Mouse (Mus musculus) intestine, embryonic 14.5 days (tissue): ENCODE data around the gene Abhd16a. TPM values are rescaled to one million over a fixed set of nuclear protein-coding genes. Genes with fewer than 3 reads are reported as not detected.

Experiments
- ATAC-seq: fragments of 200-750 bp; cut with Nextera tagmentation; replicated peaks from 2 replicates; pipeline ENCODE4 v1.8.0; 2017; ENCODE audit warnings: low read depth, moderate number of reproducible peaks, moderate TSS enrichment, moderate library complexity; ENCODE audit not compliant: low FRiP score, low TSS enrichment
- DNase-seq: peaks from one replicate; pipeline ENCODE4 v3.0.0-alpha.2; 2018; ENCODE audit warnings: low spot score
- H3K27ac ChIP-seq: fragments of 300-500 bp; sonication (generic); 2 replicates; pipeline ENCODE4 v1.5.1; 2014; ENCODE audit warnings: low read depth, mild to moderate bottlenecking, control low read depth
- H3K27me3 ChIP-seq: fragments of 300-500 bp; sonication (generic); replicated peaks from 2 replicates; pipeline ENCODE4 v1.6.1; 2014; ENCODE audit warnings: low read length, control low read depth; ENCODE audit not compliant: control insufficient read depth, insufficient read depth
- H3K36me3 ChIP-seq: fragments of 300-500 bp; sonication (generic); 2 replicates; pipeline ENCODE4 v1.6.1; 2014; ENCODE audit warnings: low read length, control low read depth; ENCODE audit not compliant: control insufficient read depth, insufficient read depth
- H3K4me1 ChIP-seq: fragments of 300-500 bp; sonication (generic); replicated peaks from 2 replicates; pipeline ENCODE4 v1.6.1; 2014; ENCODE audit warnings: low read length, control low read depth, mixed read lengths; ENCODE audit not compliant: control insufficient read depth, insufficient read depth
- H3K4me2 ChIP-seq: fragments of 300-500 bp; sonication (generic); 2 replicates; pipeline ENCODE4 v1.6.1; 2014; ENCODE audit warnings: low read length
- H3K4me3 ChIP-seq: fragments of 300-500 bp; sonication (generic); 2 replicates; pipeline ENCODE4 v1.5.1; 2014; ENCODE audit warnings: low read depth, low read length, control low read depth, mixed read lengths
- H3K9ac ChIP-seq: fragments of 300-500 bp; sonication (generic); 2 replicates; pipeline ENCODE4 v1.6.1; 2014; ENCODE audit warnings: mild to moderate bottlenecking, low read length
- H3K9me3 ChIP-seq: fragments of 300-500 bp; sonication (generic); 2 replicates; pipeline ENCODE4 v1.6.1; 2016; ENCODE audit warnings: low read length, control low read depth; ENCODE audit not compliant: control insufficient read depth
- WGBS: fragments of 180-500 bp; shearing (Covaris S2); extraction: QIAGEN DNeasy Blood & Tissue Kit; methylation state at CpG from one replicate; pipeline ENCODE4 v1.1.7; 2014; 5-methylcytosine and 5-hydroxymethylcytosine counted together
- polyA plus RNA-seq: library from polyadenylated mRNA; unstranded; fragments of >200 nt; fragmentation: Nextera tagmentation; extraction: Ambion mirVana; gene quantifications from 2 replicates; pipeline ENCODE4 v1.2.1, GENCODE M21; 2014

The Abhd16a gene
- polyA plus RNA-seq, 1 experiment from 2014 or later = 86.4 TPM

DNA sequence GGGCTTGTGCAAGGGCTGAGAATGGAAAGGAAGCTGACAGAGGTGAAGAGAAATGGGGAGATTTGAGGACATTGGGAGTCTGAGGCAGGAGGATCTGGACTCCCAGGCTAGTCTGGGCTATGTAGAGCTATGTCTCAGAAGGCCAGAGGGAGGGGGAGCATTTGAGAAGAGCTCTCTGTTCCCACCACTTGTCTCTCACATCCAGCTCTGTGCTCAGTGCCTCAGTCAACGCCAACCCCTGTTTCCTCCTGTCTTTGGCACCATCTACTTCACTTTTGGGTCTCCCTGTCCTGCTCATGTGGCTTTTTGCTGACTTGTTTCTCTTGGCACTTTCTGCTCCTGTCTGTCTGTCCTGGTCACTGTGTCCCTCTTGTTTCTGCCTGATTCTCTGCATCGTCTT, 11.8 kb upstream of the Abhd16a start:
- 25% methylated on average over 2 of the region's 2 CpGs for WGBS
- no peaks in the 10 kb centered on the region for H3K36me3 ChIP-seq
- H3K27me3 ChIP-seq = no peaks in the 10 kb centered on the region
- no peak overlapping the region; the same call in 1 of the 2 replicates for H3K4me3 ChIP-seq
- H3K9ac ChIP-seq = no peak overlapping the region
- no peaks in the 10 kb centered on the region for H3K9me3 ChIP-seq
- peaks cover 10% of the 10 kb centered on the region for H3K4me1 ChIP-seq
- H3K4me2 ChIP-seq = peak overlapping the region; percentile 33
- ATAC-seq (no peak), DNase-seq (no peak)
- H3K27ac ChIP-seq = peak overlapping the region; percentile 7; the same call in 1 of the 2 replicates

DNA sequence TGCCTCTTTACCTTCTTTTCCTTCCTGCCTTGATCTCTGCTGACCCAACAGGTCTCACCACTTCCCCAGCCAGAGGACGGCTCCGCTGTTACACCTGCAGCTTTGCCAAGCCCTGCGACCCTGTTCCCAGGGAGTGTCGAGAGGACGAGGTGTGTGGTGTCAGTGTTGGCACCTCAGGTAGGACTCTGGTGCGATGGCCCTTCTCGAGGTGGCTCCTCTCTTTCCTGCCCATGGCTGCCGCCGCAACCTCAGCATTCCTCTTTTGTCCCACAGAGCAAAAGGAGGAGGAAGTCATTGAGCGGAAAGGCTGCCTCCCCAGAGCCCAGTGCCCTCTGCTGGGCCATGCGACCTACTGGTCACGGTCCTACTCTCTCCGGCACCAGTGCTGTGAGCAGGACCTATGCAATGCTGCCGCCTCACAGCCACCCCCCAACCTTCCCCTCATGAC, 11.3 kb upstream of the Abhd16a start, which contains the start of gene Ly6g6d:
Ly6g6d (minus strand) TSS at position 280 of the 448 bp plus-strand sequence.
- Histone ChIP-seq H3K9ac (no peak within 1 kb of the TSS), H3K4me1 (peaks cover 10% of the 10 kb centered on the region)
- no peak for DNase-seq

DNA sequence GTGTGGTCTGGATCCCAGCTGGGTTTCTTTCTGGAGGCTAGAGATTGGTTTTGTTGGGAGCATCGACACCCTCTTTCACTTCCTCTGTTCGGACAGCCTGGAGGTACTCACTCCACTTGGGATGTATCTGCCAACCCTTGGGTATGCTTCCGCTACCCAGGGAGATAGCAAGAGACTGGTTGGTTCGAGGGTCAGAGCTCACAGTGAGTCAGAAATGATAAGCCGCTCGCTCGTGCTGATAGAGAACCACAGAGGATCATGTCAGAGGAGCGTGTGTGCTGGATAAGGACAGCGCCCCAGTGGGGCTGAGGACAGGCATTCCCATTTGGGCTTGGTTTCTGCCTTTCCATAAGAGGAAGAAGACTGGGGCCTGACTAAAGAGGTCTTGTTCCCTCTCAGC, 9.3 kb upstream of the Abhd16a start:
- 50% methylated on average over 9 of the region's 9 CpGs for WGBS
- Histone ChIP-seq H3K27me3 (no peaks in the 10 kb centered on the region), H3K36me3 (no peaks in the 10 kb centered on the region), H3K4me3 (no peak overlapping the region), H3K9me3 (no peaks in the 10 kb centered on the region), H3K4me1 (peaks cover 6% of the 10 kb centered on the region; the same call in 1 of the 2 replicates), H3K27ac (peak overlapping the region; percentile 43; the same call in 1 of the 2 replicates), H3K4me2 (no peak overlapping the region), H3K9ac (no peak overlapping the region)
- DNase-seq (peak; percentile 69), ATAC-seq (peak; percentile 61)

More for the DNA sequence above, 11.3 kb upstream of the Abhd16a start, which contains the start of gene Ly6g6d:
- no peaks in the 10 kb centered on the region for H3K27me3 ChIP-seq
- ATAC-seq = peak; percentile 33; the same call in 1 of the 2 replicates
- no peaks in the 10 kb centered on the region for H3K9me3 ChIP-seq
- peak within 1 kb of the TSS; percentile 7; the same call in 1 of the 2 replicates for H3K27ac ChIP-seq
- WGBS = 13% methylated on average over 14 of the region's 14 CpGs
- peak within 1 kb of the TSS; percentile 6; the same call in 1 of the 2 replicates for H3K4me3 ChIP-seq
- no peaks in the 10 kb centered on the region for H3K36me3 ChIP-seq
- peak within 1 kb of the TSS; percentile 33 for H3K4me2 ChIP-seq

DNA sequence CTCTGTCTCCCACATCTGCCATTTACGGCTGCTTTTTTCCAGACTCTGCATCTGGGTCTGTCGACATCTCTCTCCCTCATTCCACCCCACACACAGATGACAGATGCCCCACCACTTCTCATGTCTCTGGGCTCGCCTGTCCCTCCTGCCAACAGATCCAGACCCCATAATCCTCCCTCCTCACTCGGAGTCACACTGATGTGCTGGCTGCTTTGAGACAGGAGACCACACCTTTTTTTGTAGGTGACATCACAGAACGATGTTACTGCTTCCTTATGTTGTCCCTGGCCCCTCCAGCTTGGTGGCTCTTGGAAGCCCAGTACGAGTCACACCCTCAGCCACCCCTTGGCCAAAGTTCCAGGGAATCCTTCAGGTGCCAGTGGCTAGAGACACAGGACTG, 8.8 kb upstream of the Abhd16a start:
- H3K4me3 ChIP-seq = no peak overlapping the region
- no peaks in the 10 kb centered on the region for H3K27me3 ChIP-seq
- no peak for DNase-seq
- H3K9ac ChIP-seq = no peak overlapping the region
- peak overlapping the region; percentile 43; the same call in 1 of the 2 replicates for H3K27ac ChIP-seq
- ATAC-seq = no peak
- whole genome bisulfite sequencing = 35% methylated on average over 6 of the region's 6 CpGs
- no peaks in the 10 kb centered on the region for H3K36me3 ChIP-seq
- peaks cover 6% of the 10 kb centered on the region; the same call in 1 of the 2 replicates for H3K4me1 ChIP-seq
- no peak overlapping the region for H3K4me2 ChIP-seq
- H3K9me3 ChIP-seq = no peaks in the 10 kb centered on the region

DNA sequence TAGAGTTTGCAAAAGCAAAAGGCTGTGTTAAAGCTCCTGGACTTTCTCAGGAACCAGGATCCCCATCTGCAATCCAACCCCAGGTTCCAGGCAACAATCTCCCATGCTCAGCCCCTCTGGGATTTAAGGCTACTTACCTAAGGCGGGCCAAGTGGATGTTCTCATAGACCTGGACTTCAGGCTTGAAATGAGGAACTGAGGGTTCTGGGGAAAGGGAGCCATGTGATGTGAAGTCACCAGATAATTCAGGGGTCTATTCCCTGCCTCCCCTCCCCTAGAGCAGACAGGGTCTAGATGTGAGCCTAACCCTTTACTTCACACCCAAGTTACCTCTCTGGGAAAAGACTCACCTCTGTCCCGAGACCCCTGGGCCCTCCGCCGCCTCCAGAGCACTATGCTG, 8.4 kb upstream of the Abhd16a start:
- Histone ChIP-seq H3K36me3 (no peaks in the 10 kb centered on the region), H3K9me3 (no peaks in the 10 kb centered on the region), H3K9ac (no peak overlapping the region), H3K27ac (no peak overlapping the region), H3K27me3 (no peaks in the 10 kb centered on the region), H3K4me3 (no peak overlapping the region), H3K4me2 (no peak overlapping the region), H3K4me1 (peaks cover 6% of the 10 kb centered on the region; the same call in 1 of the 2 replicates)
- WGBS = 86% methylated on average over 4 of the region's 4 CpGs
- no peak for DNase-seq
- no peak for ATAC-seq

DNA sequence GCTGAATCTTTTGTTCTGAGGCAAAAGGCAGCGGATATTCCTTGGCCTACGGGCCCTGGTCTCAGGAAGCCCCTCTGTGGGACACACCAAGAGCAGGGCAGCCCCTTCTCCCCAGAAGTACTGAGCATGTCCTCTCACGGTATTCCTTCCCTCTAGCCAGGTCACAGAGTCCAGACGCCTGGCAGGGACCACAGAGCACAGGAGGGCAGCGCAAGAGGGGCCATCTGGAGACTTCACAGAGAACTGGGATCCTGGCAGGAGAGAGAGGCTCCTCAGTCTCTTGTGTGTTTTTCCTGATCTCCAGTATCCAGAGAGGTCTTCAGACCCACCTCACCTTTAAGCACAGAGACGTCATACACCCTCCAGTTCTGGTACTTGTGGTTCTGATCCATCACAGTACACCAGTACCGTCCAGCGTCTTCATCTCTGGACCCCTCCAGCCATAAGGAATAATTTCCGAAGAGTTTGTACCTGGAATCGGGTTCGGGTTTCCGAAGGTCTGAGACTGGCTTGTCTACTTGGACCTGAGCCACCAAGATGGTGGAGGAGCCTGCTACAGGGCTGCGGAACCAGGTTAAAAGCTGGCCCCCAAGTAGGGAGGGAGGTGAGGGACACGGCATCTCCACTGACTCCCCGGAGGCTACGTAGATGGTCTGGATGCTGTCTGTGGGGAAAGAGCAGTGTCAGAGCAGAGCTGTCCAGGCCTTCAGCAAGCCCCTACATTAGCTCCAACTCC, 6.1 kb upstream of the Abhd16a start:
- Histone ChIP-seq H3K4me3 (no peak overlapping the region), H3K9ac (no peak overlapping the region), H3K9me3 (no peaks in the 10 kb centered on the region), H3K27me3 (no peaks in the 10 kb centered on the region), H3K4me1 (0 out of 2 replicates have a peak, but pooled peaks cover 2% of the 10 kb centered on the region), H3K4me2 (no peak overlapping the region), H3K27ac (no peak overlapping the region), H3K36me3 (no peaks in the 10 kb centered on the region)
- WGBS = 82% methylated on average over 16 of the region's 16 CpGs
- ATAC-seq (no peak), DNase-seq (no peak)

- Histone ChIP-seq H3K4me1 (no peaks in the 10 kb centered on the region), H3K9me3 (no peaks in the 10 kb centered on the region), H3K36me3 (no peaks in the 10 kb centered on the region), H3K4me3 (no peak overlapping the region), H3K4me2 (no peak overlapping the region), H3K27me3 (no peaks in the 10 kb centered on the region), H3K27ac (no peak overlapping the region), H3K9ac (no peak overlapping the region)
- WGBS = 73% methylated on average over 3 of the region's 3 CpGs
- no peak for ATAC-seq
- no peak for DNase-seq
These were observed 5.0 kb upstream of the Abhd16a start for GRCm38 (mm10) chr17:35083929-35084497.

- H3K9me3 ChIP-seq = no peaks in the 10 kb centered on the region
- H3K4me2 ChIP-seq = no peak within 1 kb of the TSS
- no peak within 1 kb of the TSS for H3K9ac ChIP-seq
- H3K36me3 ChIP-seq = no peaks in the 10 kb centered on the region
- no peaks in the 10 kb centered on the region for H3K27me3 ChIP-seq
- ATAC-seq (no peak), DNase-seq (no peak)
- 67% methylated on average over 7 of the region's 7 CpGs for WGBS
- H3K4me1 ChIP-seq = peaks cover 6% of the 10 kb centered on the region; the same call in 1 of the 2 replicates
- no peak within 1 kb of the TSS for H3K4me3 ChIP-seq
- no peak within 1 kb of the TSS for H3K27ac ChIP-seq
These were observed 3.7 kb upstream of the Abhd16a start, which contains the start of gene Ly6g6f for GRCm38 (mm10) chr17:35085208-35085865. TSS of gene Ly6g6f (minus strand) at chr17:35085610.
